Mouse (Mus musculus): ENCODE data around the gene Cdr2l. TPM values are rescaled to one million over a fixed set of nuclear protein-coding genes. Genes with fewer than 3 reads are reported as not detected.

Gene Cdr2l
- polyA plus RNA-seq, 1 experiment from 2014 or later, result 20.7 TPM

GRCm38 (mm10) chr11:115435596-115436337, 54.1 kb downstream of the Cdr2l start:
- Histone ChIP-seq H3K9me3 (replicated peaks) (peaks cover 7% of the 10 kb centered on the region), H3K27ac (no peak overlapping the region), H3K4me2 (peak overlapping the region; percentile 62), H3K9ac (peak overlapping the region; percentile 66), H3K27me3 (0 out of 2 replicates have a peak, but pooled peaks cover 7% of the 10 kb centered on the region), H3K36me3 (ENCODE audit: poor library complexity, severe bottlenecking) (peaks cover 26% of the 10 kb centered on the region), H3K4me3 (peak overlapping the region; percentile 32), H3K4me1 (peaks cover 13% of the 10 kb centered on the region)
- 0 out of 2 replicates have a peak, but pooled peaks have one; percentile 36 for ATAC-seq
- WGBS, result 5% methylated on average over 31 of the region's 31 CpGs

DNA sequence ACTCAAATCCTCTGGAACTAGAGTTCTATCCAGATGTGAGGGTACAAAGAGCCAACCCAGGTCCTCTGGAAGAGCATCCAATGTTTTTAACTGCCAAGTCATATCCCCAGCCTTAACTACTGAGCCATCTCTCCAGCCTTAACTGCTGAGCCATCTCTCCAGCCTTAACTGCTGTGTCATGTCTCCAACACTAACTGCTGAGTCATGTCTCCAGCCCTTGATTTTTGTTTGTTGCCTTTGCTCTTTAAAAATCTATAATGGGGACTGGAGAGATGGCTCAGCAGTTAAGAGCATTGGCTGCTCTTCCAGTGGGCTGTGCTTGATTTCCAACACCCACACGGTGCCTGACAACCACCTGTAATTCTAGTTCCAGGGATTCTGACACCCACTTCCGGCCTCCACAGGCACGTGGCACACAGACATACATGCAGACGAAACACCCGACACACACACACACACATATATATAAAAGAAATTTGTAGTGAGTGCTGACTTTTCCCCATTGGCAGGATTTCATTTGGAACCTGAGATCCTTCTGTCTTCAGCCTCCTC, 55.9 kb downstream of the Cdr2l start:
- H3K4me3 ChIP-seq, result no peak overlapping the region
- ATAC-seq, result no peak
- peaks cover 13% of the 10 kb centered on the region for H3K4me1 ChIP-seq
- peaks cover 7% of the 10 kb centered on the region for H3K9me3 ChIP-seq (replicated peaks)
- H3K4me2 ChIP-seq, result no peak overlapping the region
- H3K27ac ChIP-seq, result no peak overlapping the region
- H3K36me3 ChIP-seq (ENCODE audit: poor library complexity, severe bottlenecking), result peaks cover 7% of the 10 kb centered on the region
- WGBS, result 81% methylated on average over 5 of the region's 5 CpGs
- 0 out of 2 replicates have a peak, but pooled peaks cover 7% of the 10 kb centered on the region for H3K27me3 ChIP-seq
- no peak overlapping the region for H3K9ac ChIP-seq

- H3K9me3 ChIP-seq (replicated peaks), result peaks cover 7% of the 10 kb centered on the region
- no peaks in the 10 kb centered on the region for H3K36me3 ChIP-seq (ENCODE audit: poor library complexity, severe bottlenecking)
- H3K9ac ChIP-seq, result no peak overlapping the region
- H3K27ac ChIP-seq, result no peak overlapping the region
- ATAC-seq, result no peak
- WGBS, result 82% methylated on average over 3 of the region's 3 CpGs
- no peak overlapping the region for H3K4me3 ChIP-seq
- H3K4me1 ChIP-seq, result peaks cover 13% of the 10 kb centered on the region
- H3K4me2 ChIP-seq, result no peak overlapping the region
- 0 out of 2 replicates have a peak, but pooled peaks cover 7% of the 10 kb centered on the region for H3K27me3 ChIP-seq
These were observed 57.6 kb downstream of the Cdr2l start for GRCm38 (mm10) chr11:115439326-115439725.

DNA sequence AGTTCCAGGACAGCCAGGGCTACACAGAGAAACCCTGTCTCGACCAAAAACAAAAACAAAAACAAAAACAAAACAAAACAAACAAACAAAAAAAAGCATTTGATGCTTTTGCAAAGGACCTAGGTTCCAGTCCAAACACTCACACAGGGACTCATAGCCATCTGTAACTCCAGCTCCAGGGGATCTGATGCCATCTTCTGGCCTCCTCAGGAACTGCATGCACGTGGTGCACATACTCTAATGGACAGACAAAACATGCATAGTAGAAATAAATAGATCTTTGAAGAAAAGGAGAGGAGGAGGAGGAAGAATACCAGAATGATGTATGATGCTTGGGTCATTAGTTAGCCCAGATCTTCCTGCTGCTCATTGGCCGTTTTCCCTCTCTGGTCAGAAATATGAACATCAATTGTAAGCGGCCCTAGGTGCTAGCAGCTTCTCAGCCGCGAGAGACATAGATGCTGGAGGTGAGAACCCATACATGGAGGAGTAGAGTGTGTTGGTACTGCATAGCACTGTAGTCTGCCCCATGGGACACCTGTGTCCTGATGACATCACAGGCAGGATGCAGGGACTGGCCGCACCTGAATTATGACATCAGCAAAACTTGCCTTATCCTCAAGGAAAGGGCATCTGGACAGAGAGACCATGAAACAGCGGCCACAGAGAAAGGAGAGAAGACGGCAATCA, 58.3 kb downstream of the Cdr2l start, which contains the start of gene Trim80:
Gene Trim80, plus strand, starts transcription at position 640 of the 690 bp plus-strand sequence.
- 93% methylated on average over 9 of the region's 9 CpGs for whole genome bisulfite sequencing
- H3K4me3 ChIP-seq, result no peak within 1 kb of the TSS
- H3K4me1 ChIP-seq, result peaks cover 13% of the 10 kb centered on the region

DNA sequence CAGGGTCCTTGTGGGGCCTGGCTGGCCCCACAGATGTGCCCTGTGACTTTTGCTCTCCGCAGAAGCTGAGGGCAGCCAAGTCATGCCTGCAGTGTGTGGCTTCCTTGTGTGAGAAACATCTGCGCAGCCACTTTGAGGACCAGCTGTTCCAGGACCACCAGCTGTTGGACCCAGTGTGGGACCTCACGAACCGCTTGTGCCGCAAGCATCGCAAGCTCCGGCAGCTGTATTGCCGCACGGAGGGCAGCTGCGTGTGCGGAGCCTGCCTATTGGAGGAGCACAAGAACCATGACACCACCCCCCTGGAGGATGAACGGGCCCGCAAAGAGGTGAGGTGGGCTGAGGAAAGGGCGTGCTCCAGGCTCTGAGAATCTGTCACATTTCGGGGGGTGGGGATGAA, 59.7 kb downstream of the Cdr2l start:
- H3K4me3 ChIP-seq, result no peak overlapping the region
- peaks cover 7% of the 10 kb centered on the region for H3K9me3 ChIP-seq (replicated peaks)
- peaks cover under 1% of the 10 kb centered on the region for H3K4me1 ChIP-seq
- H3K9ac ChIP-seq, result no peak overlapping the region
- no peak for ATAC-seq
- H3K27me3 ChIP-seq, result no peaks in the 10 kb centered on the region
- H3K27ac ChIP-seq, result no peak overlapping the region
- H3K4me2 ChIP-seq, result no peak overlapping the region
- H3K36me3 ChIP-seq (ENCODE audit: poor library complexity, severe bottlenecking), result no peaks in the 10 kb centered on the region
- WGBS, result 54% methylated on average over 15 of the region's 15 CpGs

More for the DNA sequence above, 58.3 kb downstream of the Cdr2l start, which contains the start of gene Trim80:
- Histone ChIP-seq H3K27ac (no peak within 1 kb of the TSS), H3K36me3 (ENCODE audit: poor library complexity, severe bottlenecking) (no peaks in the 10 kb centered on the region), H3K9ac (no peak within 1 kb of the TSS), H3K27me3 (0 out of 2 replicates have a peak, but pooled peaks cover 7% of the 10 kb centered on the region), H3K4me2 (no peak within 1 kb of the TSS), H3K9me3 (replicated peaks) (peaks cover 7% of the 10 kb centered on the region)
- ATAC-seq, result no peak

Other genes with a start within 250 kb of the Cdr2l start
- 0.11 TPM in 1 of 2 replicates, not detected in the other for gene Cd300lf, start 247.9 kb upstream of the Cdr2l start, polyA plus RNA-seq (2015; fragmentation: Nextera tagmentation; extraction: Ambion mirVana)
- 28.8 TPM in 2 replicates for gene Slc9a3r1, start 218.6 kb upstream of the Cdr2l start, polyA plus RNA-seq (2015; fragmentation: Nextera tagmentation; extraction: Ambion mirVana)
- gene Tmem104, start 194.4 kb upstream of the Cdr2l start, polyA plus RNA-seq (2015; fragmentation: Nextera tagmentation; extraction: Ambion mirVana), result 7.8 and 9.2 TPM in 2 replicates
- 18.2 and 20.3 TPM in 2 replicates for gene Nat9, start 194.1 kb upstream of the Cdr2l start, polyA plus RNA-seq (2015; fragmentation: Nextera tagmentation; extraction: Ambion mirVana)
- gene Grin2c, start 114.7 kb upstream of the Cdr2l start, polyA plus RNA-seq (2015; fragmentation: Nextera tagmentation; extraction: Ambion mirVana), result 0.04 TPM in 1 of 2 replicates, not detected in the other
- gene Fdxr, start 104.9 kb upstream of the Cdr2l start, polyA plus RNA-seq (2015; fragmentation: Nextera tagmentation; extraction: Ambion mirVana), result 19.7 and 20.5 TPM in 2 replicates
- 0.23 and 0.39 TPM in 2 replicates for gene Fads6, start 84.3 kb upstream of the Cdr2l start, polyA plus RNA-seq (2015; fragmentation: Nextera tagmentation; extraction: Ambion mirVana)
- not detected in 2 replicates for gene Otop2, start 74.8 kb upstream of the Cdr2l start, polyA plus RNA-seq (2015; fragmentation: Nextera tagmentation; extraction: Ambion mirVana)
- not detected in 2 replicates for gene Ush1g, start 59.9 kb upstream of the Cdr2l start, polyA plus RNA-seq (2015; fragmentation: Nextera tagmentation; extraction: Ambion mirVana)
- 0.14 TPM in 1 of 2 replicates, not detected in the other for gene Otop3, start 47.2 kb upstream of the Cdr2l start, polyA plus RNA-seq (2015; fragmentation: Nextera tagmentation; extraction: Ambion mirVana)
- gene Hid1, start 14.2 kb upstream of the Cdr2l start, polyA plus RNA-seq (2015; fragmentation: Nextera tagmentation; extraction: Ambion mirVana), result 32.9 and 36.4 TPM in 2 replicates
- 246 and 248 TPM in 2 replicates for gene Mrpl58, start 21.8 kb downstream of the Cdr2l start, polyA plus RNA-seq (2015; fragmentation: Nextera tagmentation; extraction: Ambion mirVana)
- 916 and 1,000 TPM in 2 replicates for gene Atp5h, start 38.0 kb downstream of the Cdr2l start, polyA plus RNA-seq (2015; fragmentation: Nextera tagmentation; extraction: Ambion mirVana)
- gene Kctd2, start 38.2 kb downstream of the Cdr2l start, polyA plus RNA-seq (2015; fragmentation: Nextera tagmentation; extraction: Ambion mirVana), result 7.0 and 9.9 TPM in 2 replicates
- not detected in 2 replicates for gene Trim80, start 58.6 kb downstream of the Cdr2l start, polyA plus RNA-seq (2015; fragmentation: Nextera tagmentation; extraction: Ambion mirVana)
- not detected in 2 replicates for gene Slc16a5, start 80.6 kb downstream of the Cdr2l start, polyA plus RNA-seq (2015; fragmentation: Nextera tagmentation; extraction: Ambion mirVana)
- gene Armc7, start 93.8 kb downstream of the Cdr2l start, polyA plus RNA-seq (2015; fragmentation: Nextera tagmentation; extraction: Ambion mirVana), result 11.3 and 13.0 TPM in 2 replicates
- gene Nt5c, start 109.9 kb downstream of the Cdr2l start, polyA plus RNA-seq (2015; fragmentation: Nextera tagmentation; extraction: Ambion mirVana), result 87.0 and 91.1 TPM in 2 replicates
- gene Jpt1, start 132.5 kb downstream of the Cdr2l start, polyA plus RNA-seq (2015; fragmentation: Nextera tagmentation; extraction: Ambion mirVana), result 1,632 and 1,660 TPM in 2 replicates
- 1,485 and 1,571 TPM in 2 replicates for gene Sumo2, start 154.4 kb downstream of the Cdr2l start, polyA plus RNA-seq (2015; fragmentation: Nextera tagmentation; extraction: Ambion mirVana)
- 161 and 179 TPM in 2 replicates for gene Nup85, start 182.5 kb downstream of the Cdr2l start, polyA plus RNA-seq (2015; fragmentation: Nextera tagmentation; extraction: Ambion mirVana)
- 81.6 and 87.1 TPM in 2 replicates for gene Mrps7, start 222.0 kb downstream of the Cdr2l start, polyA plus RNA-seq (2015; fragmentation: Nextera tagmentation; extraction: Ambion mirVana)
- gene Gga3, start 222.1 kb downstream of the Cdr2l start, polyA plus RNA-seq (2015; fragmentation: Nextera tagmentation; extraction: Ambion mirVana), result 23.6 and 29.8 TPM in 2 replicates
- 12.4 and 13.4 TPM in 2 replicates for gene Mif4gd, start 231.1 kb downstream of the Cdr2l start, polyA plus RNA-seq (2015; fragmentation: Nextera tagmentation; extraction: Ambion mirVana)
- gene Slc25a19, start 246.4 kb downstream of the Cdr2l start, polyA plus RNA-seq (2015; fragmentation: Nextera tagmentation; extraction: Ambion mirVana), result 37.6 and 37.8 TPM in 2 replicates